Mouse (Mus musculus) left cerebral cortex, postnatal 14 days (tissue): ENCODE results near the gene Slc9a9. TPM values are rescaled to one million over a fixed set of nuclear protein-coding genes. Genes with fewer than 3 reads are reported as not detected.

Experiments used
- DNase-seq, 2 experiments: peaks; one replicate each; pipeline ENCODE4 v3.0.0; 2021 to 2022; ENCODE audit warnings: low spot score in 2 of 2, mixed read lengths in 1 of 2
- intact Hi-C: fragments of 180-260 bp; cut with DNase I; formaldehyde crosslinking; loops from one replicate; pipeline ENCODE4 v1.15.1; 2025
- total RNA-seq, 2 experiments: library from RNA; stranded (reverse); gene quantifications; 2 replicates each; pipeline ENCODE4 v1.2.3; 2021

Gene Slc9a9
- total RNA-seq, 2 experiments from 2014 or later = 14.8 to 16.1 TPM

GRCm38 (mm10) chr9:94993575-94993974 lies 323.9 kb downstream of the Slc9a9 start:
- intact Hi-C loops = no loop called here
- DNase-seq = no peak

GRCm38 (mm10) chr9:95020136-95020706 lies 350.5 kb downstream of the Slc9a9 start:
- peak; percentile 8 to 17 for DNase-seq
- intact Hi-C loops = no loop called here

DNA sequence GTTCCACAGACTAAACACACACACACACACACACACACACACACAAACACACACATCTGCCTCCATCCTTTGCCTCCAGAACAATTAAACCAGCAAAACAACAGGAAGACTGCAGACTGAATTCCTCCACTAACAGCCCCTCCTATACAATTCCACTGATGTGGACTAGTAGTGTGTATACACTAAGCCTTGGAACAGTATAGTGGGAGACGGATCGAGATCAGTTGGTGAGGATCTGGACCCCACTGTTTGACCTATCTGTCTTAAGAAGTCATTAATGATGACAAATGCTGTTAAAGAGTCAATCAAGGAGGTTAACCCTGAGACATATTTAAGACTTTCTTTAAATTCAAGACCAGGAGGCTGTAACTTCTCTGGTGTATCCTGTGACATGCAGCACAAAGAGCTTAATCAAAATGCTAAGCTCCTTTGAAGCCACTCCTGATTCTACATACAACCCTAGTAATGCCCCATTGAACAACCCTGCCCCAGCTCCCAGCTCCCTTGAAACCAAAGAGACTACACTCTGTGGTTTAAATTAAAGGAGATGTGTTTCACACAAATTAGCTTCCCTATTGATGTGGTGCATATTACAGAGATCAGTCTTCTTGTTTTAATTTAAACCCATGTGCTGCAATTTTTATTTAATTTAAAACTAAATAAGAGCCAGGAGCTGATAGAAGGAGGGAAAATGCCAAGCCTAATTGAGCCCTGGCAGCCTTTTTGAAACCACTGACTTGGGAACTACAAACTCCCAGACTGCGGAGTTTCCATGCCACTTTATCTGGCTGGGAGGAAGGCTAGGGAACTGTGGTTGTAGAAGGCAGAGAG lies 364.6 kb downstream of the Slc9a9 start:
- intact Hi-C loops = no loop called here
- DNase-seq = no peak

- intact Hi-C loops = no loop called here
These were observed 366.5 kb downstream of the Slc9a9 start for GRCm38 (mm10) chr9:95036209-95036608.

GRCm38 (mm10) chr9:95042420-95042819 lies 372.7 kb downstream of the Slc9a9 start:
- intact Hi-C loops = no loop called here

More at GRCm38 (mm10) chr9:95036209-95036608, 366.5 kb downstream of the Slc9a9 start:
- no peak for DNase-seq

GRCm38 (mm10) chr9:95052160-95052559 lies 382.5 kb downstream of the Slc9a9 start:
- intact Hi-C loops = no loop called here

More at GRCm38 (mm10) chr9:95042420-95042819, 372.7 kb downstream of the Slc9a9 start:
- DNase-seq = no peak

DNA sequence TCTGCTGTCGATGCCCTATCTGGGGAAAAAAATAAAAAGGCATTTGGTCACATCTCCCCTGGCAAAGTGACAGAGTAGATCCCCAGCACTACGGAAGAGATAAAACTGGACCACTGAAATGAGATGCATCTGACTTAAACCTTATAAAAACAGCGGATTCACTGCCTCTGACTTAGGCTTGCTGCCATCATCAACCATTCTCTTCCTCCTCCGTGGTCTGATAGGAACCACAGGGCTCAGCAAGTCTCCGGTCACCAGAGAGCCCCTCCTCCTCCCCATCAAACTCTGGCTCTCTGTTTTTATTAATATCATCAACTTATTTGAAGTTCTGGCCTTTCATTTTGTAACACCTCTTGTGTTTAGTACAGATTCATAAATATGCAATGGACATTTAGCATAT lies 383.5 kb downstream of the Slc9a9 start:
- DNase-seq = no peak
- intact Hi-C loops = no loop called here

More at GRCm38 (mm10) chr9:95052160-95052559, 382.5 kb downstream of the Slc9a9 start:
- DNase-seq = no peak

DNA sequence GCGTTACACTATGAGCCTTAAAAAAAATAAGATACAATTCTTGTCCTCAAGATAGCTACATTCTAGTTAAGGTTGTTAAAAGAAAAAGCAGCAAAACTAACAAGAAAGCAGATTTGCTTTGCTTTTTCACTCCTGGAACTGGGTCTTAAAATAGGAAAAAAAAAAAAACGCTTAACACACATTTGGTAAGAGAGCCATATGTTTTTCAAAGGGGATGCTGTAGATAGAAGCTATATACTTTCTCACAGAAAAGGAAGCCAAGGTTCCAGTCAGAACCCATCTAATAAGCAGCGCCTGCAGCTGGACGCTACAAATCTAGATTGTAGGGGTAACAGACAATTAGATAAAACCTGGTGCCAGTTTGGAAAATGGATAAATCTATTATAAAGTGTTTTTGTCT lies 386.1 kb downstream of the Slc9a9 start:
- intact Hi-C loops = loop anchor here (5.0 kb wide), 1 partner anchor 266 kb away; no protein-coding TSS in a partner anchor

DNA sequence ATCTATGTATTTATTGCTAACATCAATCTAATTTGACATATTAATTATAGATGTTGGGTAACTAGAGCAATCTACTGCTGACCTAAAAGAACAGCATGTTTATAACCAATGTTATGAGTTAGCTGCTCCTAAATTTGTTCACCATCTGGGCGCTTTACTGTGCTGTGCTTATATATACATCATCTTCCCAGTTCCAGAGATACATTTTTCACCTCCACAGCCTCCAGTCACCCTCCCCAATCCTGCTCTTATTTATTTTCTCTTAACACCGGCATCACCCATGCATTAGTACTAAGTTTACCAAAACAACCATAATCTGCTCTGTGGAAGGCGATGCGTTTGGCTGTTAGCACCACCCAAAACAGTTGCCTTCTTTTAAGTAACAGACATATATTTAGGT lies 391.0 kb downstream of the Slc9a9 start:
- DNase-seq = no peak
- intact Hi-C loops = loop anchor here (10.0 kb wide), 1 partner anchor 216 kb away; no protein-coding TSS in a partner anchor

More for the DNA sequence above, 386.1 kb downstream of the Slc9a9 start:
- peak in 1 of 2 experiments; percentile 33 for DNase-seq

GRCm38 (mm10) chr9:95067037-95067436 lies 397.3 kb downstream of the Slc9a9 start:
- no peak for DNase-seq
- intact Hi-C loops = loop anchor here (5.0 to 10.0 kb wide), 2 partner anchors 95 to 222 kb away; no protein-coding TSS in a partner anchor

- no peak for DNase-seq
- intact Hi-C loops = loop anchor here (5.0 to 10.0 kb wide), 2 partner anchors 96 to 224 kb away; no protein-coding TSS in a partner anchor
These were observed 398.8 kb downstream of the Slc9a9 start for GRCm38 (mm10) chr9:95068466-95068865.

DNA sequence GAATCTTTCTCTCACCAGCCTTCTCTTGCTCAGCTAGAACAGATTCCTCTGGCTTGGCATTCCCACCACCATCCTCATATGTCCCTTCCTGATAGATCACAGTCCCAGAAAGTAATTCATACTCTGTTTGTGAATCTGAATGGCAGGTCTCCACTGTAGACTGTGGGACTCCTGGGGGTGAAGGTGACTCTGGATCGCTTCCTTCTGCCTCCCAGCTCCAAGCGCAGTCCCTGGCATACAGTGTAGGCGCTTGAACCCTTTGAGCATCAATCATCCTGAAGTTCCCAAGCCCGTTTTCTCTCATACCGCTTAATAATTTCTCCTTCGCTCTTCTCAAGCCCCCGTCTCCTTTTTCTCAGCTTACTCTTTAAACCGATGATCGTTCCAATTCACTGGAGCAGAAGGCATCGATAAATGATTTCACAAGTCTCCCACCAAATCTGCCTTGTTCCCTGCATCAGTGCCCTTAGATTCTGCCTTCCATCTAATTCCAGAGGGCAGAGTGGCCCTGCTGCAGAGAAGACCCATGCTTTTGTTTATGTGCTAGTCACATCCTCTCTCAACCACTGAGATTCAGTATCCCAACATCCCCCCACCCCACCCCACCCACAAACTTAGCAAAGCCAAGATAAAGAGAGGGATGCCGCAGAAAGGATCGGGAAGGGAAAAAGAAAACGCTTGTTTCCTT lies 401.3 kb downstream of the Slc9a9 start:
- DNase-seq = no peak
- intact Hi-C loops = loop anchor here (5.0 to 10.0 kb wide), 2 partner anchors 326 to 336 kb away; partner anchors contain the start of gene Chst2

DNA sequence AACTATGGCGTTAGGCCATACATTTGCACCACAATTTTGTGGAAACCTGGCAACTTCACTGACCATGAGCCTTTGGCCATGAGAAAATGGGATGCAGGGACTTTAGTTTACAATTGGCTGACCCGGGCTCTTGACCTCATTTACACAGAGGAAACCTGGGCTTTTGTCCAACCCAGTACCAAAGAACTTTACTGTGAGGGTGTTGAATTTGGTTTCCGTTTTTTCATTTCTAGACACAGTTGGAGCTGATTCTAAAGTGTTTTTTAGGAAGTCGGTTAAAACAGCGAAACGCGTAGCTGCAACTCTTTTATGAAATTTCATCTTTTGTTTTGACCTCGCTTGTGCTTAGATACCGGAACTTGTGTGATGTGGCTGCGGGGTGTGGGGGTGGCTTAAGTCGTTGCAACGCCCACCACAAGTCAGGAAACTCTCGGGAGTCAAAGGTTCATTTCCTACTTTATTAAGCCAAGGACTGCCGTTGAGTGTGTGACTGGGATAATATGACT lies 402.8 kb downstream of the Slc9a9 start:
- no peak for DNase-seq
- intact Hi-C loops = loop anchor here (5.0 to 10.0 kb wide), 2 partner anchors 328 to 335 kb away; partner anchors contain the start of gene Chst2

GRCm38 (mm10) chr9:95073691-95074090 lies 404.0 kb downstream of the Slc9a9 start:
- intact Hi-C loops = loop anchor here (5.0 to 10.0 kb wide), 2 partner anchors 329 to 334 kb away; partner anchors contain the start of gene Chst2
- DNase-seq = no peak

GRCm38 (mm10) chr9:95075856-95076255 lies 406.1 kb downstream of the Slc9a9 start:
- DNase-seq = peak; percentile 18 to 70
- intact Hi-C loops = loop anchor here (10.0 kb wide), 1 partner anchor 331 kb away; no protein-coding TSS in a partner anchor

DNA sequence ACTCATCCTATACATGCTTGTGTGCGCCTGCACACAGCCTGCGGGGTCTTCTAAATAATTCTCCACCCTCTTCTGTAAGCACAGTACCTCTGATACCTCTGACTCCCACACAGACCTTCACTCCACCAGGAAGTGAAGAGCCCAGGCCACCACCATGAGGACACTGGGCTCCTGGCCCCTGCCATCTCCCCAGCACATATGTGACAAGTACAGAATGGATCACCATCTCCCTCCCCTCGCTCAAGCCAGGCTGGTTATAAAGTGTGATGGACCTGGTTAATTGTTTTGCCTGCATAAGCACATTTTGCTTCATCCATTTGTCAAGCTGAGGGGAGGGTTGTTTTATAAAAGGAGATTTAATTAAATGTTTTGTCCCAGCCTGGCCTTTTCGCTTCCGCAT lies 408.2 kb downstream of the Slc9a9 start:
- intact Hi-C loops = loop anchor here (10.0 kb wide), 1 partner anchor 333 kb away; no protein-coding TSS in a partner anchor
- no peak for DNase-seq

GRCm38 (mm10) chr9:95078626-95079025 lies 408.9 kb downstream of the Slc9a9 start:
- no peak for DNase-seq
- intact Hi-C loops = loop anchor here (10.0 kb wide), 1 partner anchor 334 kb away; no protein-coding TSS in a partner anchor

DNA sequence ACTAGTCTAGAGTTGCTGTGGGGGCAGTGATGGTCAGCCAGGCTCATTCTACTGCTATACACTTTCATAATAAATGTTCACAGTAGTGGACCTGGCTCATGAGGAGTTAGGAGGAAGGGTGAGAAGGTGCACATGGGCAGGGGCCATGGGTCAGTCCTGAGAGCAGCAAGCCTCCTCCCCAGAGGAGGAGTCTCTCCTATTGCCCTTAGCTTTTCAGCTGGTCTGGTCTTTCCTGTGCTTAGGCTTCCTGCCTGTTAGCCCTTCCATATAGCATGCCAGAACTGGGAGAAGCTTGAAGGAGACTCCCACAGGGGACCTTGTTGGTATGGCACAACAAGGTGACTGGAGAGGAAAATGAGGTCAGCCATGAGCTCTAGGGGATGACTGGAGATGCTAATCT lies 410.2 kb downstream of the Slc9a9 start:
- DNase-seq = no peak
- intact Hi-C loops = loop anchor here (10.0 kb wide), 1 partner anchor 335 kb away; no protein-coding TSS in a partner anchor
